Mouse (Mus musculus) heart, adult 2 months (tissue): Measurements from ENCODE around the gene Me1.

Experiments used
- CTCF ChIP-seq: fragments of 200-600 bp; IDR thresholded peaks from 2 replicates; pipeline ENCODE4 v1.8.1; 2022; ENCODE audit warnings: antibody characterized with exemption, mild to moderate bottlenecking, moderate library complexity
- EP300 ChIP-seq: fragments of 200-500 bp; IDR thresholded peaks from 2 replicates; pipeline ENCODE4 v1.6.1; 2011; ENCODE audit warnings: low read depth, low read length, control low read depth; ENCODE audit not compliant: insufficient read depth
- POLR2A ChIP-seq: fragments of 200-500 bp; IDR thresholded peaks from 2 replicates; pipeline ENCODE4 v1.6.1; 2011; ENCODE audit warnings: mild to moderate bottlenecking, low read depth, low read length, control low read depth; ENCODE audit not compliant: insufficient read depth

DNA sequence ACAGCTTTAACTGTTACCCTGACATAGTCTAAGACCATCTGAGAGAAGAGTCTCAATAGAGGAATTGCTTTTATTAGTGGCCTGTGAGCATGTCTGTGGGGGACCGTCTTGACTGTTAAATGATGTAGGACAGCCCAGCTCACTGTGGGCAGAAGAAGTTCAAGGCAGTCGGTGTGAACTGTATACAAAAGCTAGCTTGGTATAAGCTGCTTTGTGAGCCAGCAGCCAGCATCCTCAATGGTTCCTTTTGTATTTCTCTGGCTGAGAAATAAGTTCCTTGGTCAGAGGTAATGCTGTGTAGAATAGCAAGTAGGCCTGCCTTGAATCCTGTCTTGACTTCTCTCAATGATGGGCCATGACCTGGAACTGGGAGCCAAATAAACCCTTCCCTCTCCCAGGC, 73.7 kb downstream of the Me1 start:
- no peak for TF ChIP-seq CTCF
- no peak for TF ChIP-seq EP300
- no peak for TF ChIP-seq POLR2A
